In genomic region chr14:45510787-45511186, GRCm38 (mm10) we compare ENCODE assay signal across 12 mouse cellular contexts. TPM values are rescaled to one million over a fixed set of nuclear protein-coding genes. Genes with fewer than 3 reads are reported as not detected.
A peak's percentile ranks its signal among the peaks of the same experiment; 100 is the strongest.
DNase-seq lines count a peak whose midpoint lies in the region; ATAC-seq and TF ChIP-seq lines count a peak whose summit lies in the region.
"Had no signal": no experiment of that assay in that cellular context is flagged by ENCODE, and none has a peak within 500 bp of the region (broad histone marks: within the 10 kb centered on the region; RNA-seq: fewer than 3 reads in every experiment).

No protein-coding gene starts in this region.

- TF ChIP-seq EP300 in lung, postnatal 0 days (IDR thresholded peaks at IDR 0.05), result no peak

- no peak overlapping the region for H3K4me3 ChIP-seq in kidney, embryonic 14.5 days (ENCODE audit: low read length)
- no peak overlapping the region for H3K4me3 ChIP-seq in lung, postnatal 0 days (ENCODE audit: low read depth, low read length)
- H3K4me3 ChIP-seq: forebrain, embryonic 13.5 days; midbrain, embryonic 15.5 days; neural tube, embryonic 15.5 days had no signal

- H3K36me3 ChIP-seq in kidney, embryonic 14.5 days (ENCODE audit: control insufficient read depth, insufficient read depth, low read length), result peaks cover 6% of the 10 kb centered on the region; the same call in 1 of the 2 replicates
- H3K36me3 ChIP-seq in lung, postnatal 0 days (ENCODE audit: insufficient read depth, low read length), result no peaks in the 10 kb centered on the region
- H3K36me3 ChIP-seq: midbrain, embryonic 15.5 days; neural tube, embryonic 15.5 days had no signal

- WGBS in kidney, embryonic 14.5 days, result 44% methylated on average over 4 of the region's 4 CpGs
- WGBS in lung, postnatal 0 days, result 21% methylated on average over 4 of the region's 4 CpGs

- no peak for TF ChIP-seq CTCF in lung, postnatal 0 days (IDR thresholded peaks at IDR 0.05)

- H3K27ac ChIP-seq in kidney, embryonic 14.5 days (ENCODE audit: low read depth, low read length), result no peak overlapping the region
- H3K27ac ChIP-seq in lung, postnatal 0 days (ENCODE audit: low read length), result peak overlapping the region; percentile 11; the same call in 1 of the 2 replicates
- H3K27ac ChIP-seq: forebrain, embryonic 13.5 days; midbrain, embryonic 15.5 days; neural tube, embryonic 15.5 days had no signal

- H3K4me1 ChIP-seq in kidney, embryonic 14.5 days (ENCODE audit: control insufficient read depth, insufficient read depth, low read length), result peaks cover 16% of the 10 kb centered on the region
- peaks cover 22% of the 10 kb centered on the region; the same call in 1 of the 2 replicates for H3K4me1 ChIP-seq in lung, postnatal 0 days (ENCODE audit: insufficient read depth, low read depth, low read length)

- no peak for ATAC-seq in kidney, embryonic 14.5 days (ENCODE audit: low FRiP score, low TSS enrichment)
- ATAC-seq in lung, postnatal 0 days, result peak; percentile 58
- ATAC-seq: forebrain, embryonic 13.5 days; midbrain, embryonic 15.5 days had no signal

- intact Hi-C loops in heart, postnatal 36 days (cut with DNase I), result no loop called here

- H3K9me3 ChIP-seq in kidney, embryonic 14.5 days (ENCODE audit: control insufficient read depth, low read length), result no peaks in the 10 kb centered on the region
- no peaks in the 10 kb centered on the region for H3K9me3 ChIP-seq in lung, postnatal 0 days (ENCODE audit: low read length)
- H3K9me3 ChIP-seq: forebrain, embryonic 13.5 days; midbrain, embryonic 15.5 days; neural tube, embryonic 15.5 days had no signal

- H3K9ac ChIP-seq in kidney, embryonic 14.5 days (ENCODE audit: low read depth, low read length), result no peak overlapping the region
- no peak overlapping the region for H3K9ac ChIP-seq in lung, postnatal 0 days (replicated peaks; ENCODE audit: low read depth)
- H3K9ac ChIP-seq: forebrain, embryonic 13.5 days; midbrain, embryonic 15.5 days; neural tube, embryonic 15.5 days had no signal

- no peaks in the 10 kb centered on the region for H3K27me3 ChIP-seq in kidney, embryonic 14.5 days (ENCODE audit: control insufficient read depth, insufficient read depth, low read length)
- H3K27me3 ChIP-seq in lung, postnatal 0 days (replicated peaks; ENCODE audit: insufficient read depth, low read length), result no peaks in the 10 kb centered on the region
- H3K27me3 ChIP-seq: forebrain, embryonic 13.5 days; midbrain, embryonic 15.5 days; neural tube, embryonic 15.5 days had no signal

- H3K4me2 ChIP-seq in kidney, embryonic 14.5 days (replicated peaks; ENCODE audit: low read depth, low read length), result no peak overlapping the region
- H3K4me2 ChIP-seq in lung, postnatal 0 days (replicated peaks; ENCODE audit: low read depth, low read length), result no peak overlapping the region
- H3K4me2 ChIP-seq: forebrain, embryonic 13.5 days; midbrain, embryonic 15.5 days; neural tube, embryonic 15.5 days had no signal

- peak; percentile 79 for DNase-seq in kidney, adult 18-20 months
- peak; percentile 47 to 52 for DNase-seq in heart, adult 9 months (ENCODE audit: low spot score in 2 of 2)
- peak; percentile 56 to 59 for DNase-seq in heart, postnatal 36 days
- peak; percentile 69 for DNase-seq in lung, postnatal 0 days (ENCODE audit: low spot score)
- DNase-seq in right cerebral cortex, adult 18-20 months, result no peak
- DNase-seq in urinary bladder, postnatal 25 days (ENCODE audit: low spot score), result no peak
- no peak for DNase-seq in gastrocnemius, postnatal 25 days

RNA-seq across cellular contexts. Expression of gene Fermt2, which starts 19.1 kb away (rescaled TPM):
- polyA plus RNA-seq in kidney, embryonic 14.5 days (2014; fragmentation: Nextera tagmentation; extraction: Ambion mirVana), result 147 and 172 TPM in 2 replicates
- total RNA-seq in heart, postnatal 36 days (2021), result 100 to 1,000 TPM; 272 to 292 TPM
- 362 and 383 TPM in 2 replicates for polyA plus RNA-seq in lung, postnatal 0 days (2015; fragmentation: Nextera tagmentation; extraction: Ambion mirVana)
- 100 to 1,000 TPM; 179 to 224 TPM for total RNA-seq in gastrocnemius, postnatal 25 days (2021)
- total RNA-seq: hematopoietic stem cell, adult 5-6 weeks had no signal

Comparison
In these comparisons a context has a peak if more than half of its experiments do, and no peak if none do; other contexts are left out.
1. DNase-seq: peak in kidney, adult 18-20 months (single experiment), heart, adult 9 months (2 of 2), heart, postnatal 36 days (2 of 2) and lung, postnatal 0 days (single experiment); none in right cerebral cortex, adult 18-20 months (single experiment), urinary bladder, postnatal 25 days (single experiment) and gastrocnemius, postnatal 25 days (single experiment).